Comparison of ENCODE assay signal across 9 mouse cellular contexts in the genomic region with DNA sequence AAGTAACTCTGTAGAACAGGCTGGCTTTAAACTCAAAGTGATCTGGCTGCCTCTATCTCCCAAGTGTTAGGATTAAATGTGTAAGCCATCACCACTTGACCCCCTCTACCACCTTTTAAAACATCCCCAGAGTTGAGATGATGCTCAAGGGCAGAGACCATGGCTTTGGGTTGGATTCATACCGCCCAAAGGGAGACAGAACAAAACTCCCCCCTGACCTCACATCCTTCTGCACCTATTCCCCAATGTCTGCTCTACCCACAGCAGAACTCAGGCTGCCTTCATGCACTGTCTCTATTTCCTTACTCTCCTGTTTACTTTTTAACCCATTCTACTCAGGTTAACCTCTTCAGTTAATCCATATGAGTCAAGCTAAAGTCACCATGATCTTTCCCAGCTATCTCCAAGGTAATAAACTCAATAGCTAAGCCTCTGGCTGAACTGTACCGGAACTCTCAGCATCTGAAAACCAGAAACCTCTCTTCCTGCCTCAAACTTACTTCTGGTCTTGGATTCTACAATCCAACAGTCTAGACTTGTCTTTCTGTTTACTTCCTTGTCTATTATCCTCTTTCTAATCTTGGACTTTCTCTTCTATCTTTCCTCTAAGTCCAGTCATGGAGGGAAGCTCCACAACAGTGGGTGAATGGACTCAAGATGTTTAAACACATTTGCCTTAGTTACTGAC. TPM values are rescaled to one million over a fixed set of nuclear protein-coding genes. Genes with fewer than 3 reads are reported as not detected.
DNase-seq lines count a peak whose midpoint lies in the region; ATAC-seq and TF ChIP-seq lines count a peak whose summit lies in the region.
"Had no signal": no experiment of that assay in that cellular context is flagged by ENCODE, and none has a peak within 500 bp of the region (broad histone marks: within the 10 kb centered on the region; RNA-seq: fewer than 3 reads in every experiment).

No protein-coding gene starts in this region.

- no peak for TF ChIP-seq CTCF in bone marrow macrophage, adult 2 months (IDR thresholded peaks at IDR 0.05; ENCODE audit: low read depth, low read length)

- ATAC-seq in kidney, embryonic 14.5 days (ENCODE audit: low FRiP score, low TSS enrichment), result no peak
- ATAC-seq: Patski had no signal

- peaks cover 16% of the 10 kb centered on the region for H3K4me1 ChIP-seq in kidney, embryonic 14.5 days (ENCODE audit: control insufficient read depth, insufficient read depth, low read length)
- peaks cover 13% of the 10 kb centered on the region for H3K4me1 ChIP-seq in bone marrow macrophage, adult 2 months (ENCODE audit: control insufficient read depth, insufficient read depth, low read length)

- H3K4me2 ChIP-seq in kidney, embryonic 14.5 days (replicated peaks; ENCODE audit: low read depth, low read length), result peak overlapping the region; percentile 53
- peak overlapping the region; percentile 81 for H3K4me2 ChIP-seq in myocyte (ENCODE audit: low read depth)

- H3K9me3 ChIP-seq in kidney, embryonic 14.5 days (ENCODE audit: control insufficient read depth, low read length), result no peaks in the 10 kb centered on the region

- peak overlapping the region; percentile 95 for H3K4me3 ChIP-seq in kidney, embryonic 14.5 days (ENCODE audit: low read length)
- peak overlapping the region; percentile 72 for H3K4me3 ChIP-seq in bone marrow macrophage, adult 2 months (ENCODE audit: insufficient read depth, low read length)
- peak overlapping the region; percentile 63 for H3K4me3 ChIP-seq in myocyte

- DNase-seq in kidney, postnatal 25 days, result no peak
- DNase-seq in induced T-regulatory cell, adult 2 months (ENCODE audit: low read depth), result peak; percentile 61
- DNase-seq in testis, postnatal 14 days (ENCODE audit: low spot score), result no peak
- DNase-seq in cerebellum, postnatal 4 days (ENCODE audit: low spot score in 2 of 2), result no peak
- no peak for DNase-seq in frontal cortex, postnatal 25 days (ENCODE audit: low spot score in 2 of 2)

- H3K79me2 ChIP-seq in myocyte (ENCODE audit: control insufficient read depth, insufficient read depth), result peaks cover 36% of the 10 kb centered on the region

- H3ac ChIP-seq in myocyte (ENCODE audit: control insufficient read depth, insufficient read length), result no peak overlapping the region

- WGBS in kidney, embryonic 14.5 days, result 77% methylated on average over 2 of the region's 2 CpGs

- no peak for TF ChIP-seq POLR2A in bone marrow macrophage, adult 2 months (IDR thresholded peaks at IDR 0.05; ENCODE audit: borderline replicate concordance, low read depth, low read length)
- TF ChIP-seq POLR2A in myocyte (IDR thresholded peaks at IDR 0.05; ENCODE audit: insufficient read length, low read depth), result no peak

- no peak overlapping the region; the same call in 1 of the 2 replicates for H3K9ac ChIP-seq in kidney, embryonic 14.5 days (ENCODE audit: low read depth, low read length)

- H3K27ac ChIP-seq in kidney, embryonic 14.5 days (ENCODE audit: low read depth, low read length), result no peak overlapping the region
- no peak overlapping the region for H3K27ac ChIP-seq in bone marrow macrophage, adult 2 months (ENCODE audit: insufficient read depth, low read depth, low read length)

- H3K27me3 ChIP-seq in kidney, embryonic 14.5 days (ENCODE audit: control insufficient read depth, insufficient read depth, low read length), result no peaks in the 10 kb centered on the region
- no peaks in the 10 kb centered on the region for H3K27me3 ChIP-seq in myocyte (ENCODE audit: control insufficient read depth, insufficient read depth, insufficient read length)
- H3K27me3 ChIP-seq: Patski had no signal

- no peaks in the 10 kb centered on the region; the same call in 1 of the 2 replicates for H3K36me3 ChIP-seq in kidney, embryonic 14.5 days (ENCODE audit: control insufficient read depth, insufficient read depth, low read length)
- H3K36me3 ChIP-seq in myocyte (ENCODE audit: control insufficient read depth, insufficient read depth), result no peaks in the 10 kb centered on the region

TF ChIP-seq in myocyte, 11 proteins besides CTCF, POLR2A, EP300 and RAD21:
- TF ChIP-seq POLR2AphosphoS2 (IDR thresholded peaks at IDR 0.05; ENCODE audit: insufficient read length, low read depth), result no peak
- no peak for TF ChIP-seq E2F4 (IDR thresholded peaks at IDR 0.05; ENCODE audit: insufficient read depth)
- no peak for TF ChIP-seq CEBPB (IDR thresholded peaks at IDR 0.05; ENCODE audit: insufficient read depth, poor library complexity, severe bottlenecking)
- no peak for TF ChIP-seq REST (IDR thresholded peaks at IDR 0.05; ENCODE audit: insufficient read depth, insufficient read length)
- TF ChIP-seq MYOG (IDR thresholded peaks at IDR 0.05; ENCODE audit: control insufficient read depth in 1 of 3, insufficient read depth in 1 of 3, insufficient read length in 2 of 3, low read depth in 2 of 3), result no peak
- TF ChIP-seq TCF3 (IDR thresholded peaks at IDR 0.05; ENCODE audit: insufficient read length, low read depth), result no peak

RNA-seq across cellular contexts. Expression of gene Ctcf, which starts 1.5 kb away (rescaled TPM):
- polyA plus RNA-seq in kidney, embryonic 14.5 days (2014; fragmentation: Nextera tagmentation; extraction: Ambion mirVana), result 73.0 and 139 TPM in 2 replicates
- polyA plus RNA-seq in bone marrow macrophage, adult 2 months (2012; ENCODE audit: insufficient read depth, insufficient read length, missing spikeins), result 60.3 and 61.3 TPM in 2 replicates
- 17.6 TPM for polyA plus RNA-seq in myocyte (2012; fragmentation: generic; extraction: Trizol)

RNA-seq across cellular contexts. Expression of gene Agrp, which starts 2.3 kb away (rescaled TPM):
- 1.3 and 1.4 TPM in 2 replicates for polyA plus RNA-seq in kidney, embryonic 14.5 days (2014; fragmentation: Nextera tagmentation; extraction: Ambion mirVana)
- polyA plus RNA-seq in bone marrow macrophage, adult 2 months (2012; ENCODE audit: insufficient read depth, insufficient read length, missing spikeins), result not detected in 2 replicates
- 0.47 TPM for polyA plus RNA-seq in myocyte (2012; fragmentation: generic; extraction: Trizol)

RNA-seq across cellular contexts. Expression of gene Ripor1, which starts 29.9 kb away (rescaled TPM):
- polyA plus RNA-seq in kidney, embryonic 14.5 days (2014; fragmentation: Nextera tagmentation; extraction: Ambion mirVana), result 17.3 and 28.4 TPM in 2 replicates
- 15.5 and 17.9 TPM in 2 replicates for polyA plus RNA-seq in bone marrow macrophage, adult 2 months (2012; ENCODE audit: insufficient read depth, insufficient read length, missing spikeins)
- polyA plus RNA-seq in myocyte (2012; fragmentation: generic; extraction: Trizol), result 47.6 TPM

RNA-seq across cellular contexts. Expression of gene Carmil2, which starts 51.2 kb away (rescaled TPM):
- 0.33 and 0.65 TPM in 2 replicates for polyA plus RNA-seq in kidney, embryonic 14.5 days (2014; fragmentation: Nextera tagmentation; extraction: Ambion mirVana)
- polyA plus RNA-seq in bone marrow macrophage, adult 2 months (2012; ENCODE audit: insufficient read depth, insufficient read length, missing spikeins), result 0.32 TPM in 1 of 2 replicates, not detected in the other
- 0.23 TPM for polyA plus RNA-seq in myocyte (2012; fragmentation: generic; extraction: Trizol)
